Mouse (Mus musculus) small intestine, adult 2 months (tissue): ENCODE measurements at regions not wholly inside any gene's neighbourhood (a gene's known extent, or its start where the extent isn't known, plus 50 kb on each side); places are given as distances from the start of the nearest gene placed in this dataset.

ENCODE experiments used
- CTCF ChIP-seq: fragments of 200-500 bp; IDR thresholded peaks from 2 replicates; pipeline ENCODE4 v1.5.1; 2012; ENCODE audit warnings: low read depth, mild to moderate bottlenecking, control low read depth, inconsistent platforms, low read length, moderate library complexity, mixed read lengths; ENCODE audit not compliant: insufficient replicate concordance, insufficient read length; ENCODE audit errors: extremely low read depth
- POLR2A ChIP-seq: fragments of 200-500 bp; IDR thresholded peaks from 2 replicates; pipeline ENCODE4 v1.6.1; 2012; ENCODE audit warnings: low read depth, mild to moderate bottlenecking, control low read depth, inconsistent platforms, low read length, moderate library complexity

DNA sequence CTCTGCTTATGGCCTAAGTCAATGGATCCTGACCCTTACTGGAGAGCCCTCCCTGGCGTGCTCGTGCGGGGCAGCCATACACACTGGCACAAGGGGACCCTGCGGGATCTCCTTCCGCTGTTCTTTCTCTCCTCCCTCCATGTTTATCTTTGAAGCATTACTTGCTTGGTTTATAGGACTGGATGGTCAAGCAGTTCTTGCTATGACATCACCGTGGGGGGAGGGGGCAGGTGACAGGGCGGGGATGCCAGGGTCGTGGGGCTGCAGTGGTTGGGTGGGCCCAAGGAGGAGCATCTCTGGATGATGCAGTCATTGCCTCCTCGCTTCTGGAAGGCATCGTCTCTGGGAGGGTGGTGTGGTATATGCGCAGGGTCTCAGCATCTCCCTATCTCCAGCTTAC is 142.4 kb upstream of the Rtl1 start:
- no peak for TF ChIP-seq POLR2A
- no peak for TF ChIP-seq CTCF
